Mouse (Mus musculus) CD4-positive, CD25-positive, alpha-beta regulatory T cell, adult 2 months (primary cell): Measurements from ENCODE around the gene Primpol.
"Not testable (repeated sequence)": the region's sequence is repeated elsewhere in the genome, so short reads cannot be mapped to it uniquely, and the experiment has no call there.

Experiments
- DNase-seq: peaks from one replicate; pipeline ENCODE4 v3.0.0-alpha.2; 2012; ENCODE audit warnings: low read depth, low spot score

Gene Primpol

DNA sequence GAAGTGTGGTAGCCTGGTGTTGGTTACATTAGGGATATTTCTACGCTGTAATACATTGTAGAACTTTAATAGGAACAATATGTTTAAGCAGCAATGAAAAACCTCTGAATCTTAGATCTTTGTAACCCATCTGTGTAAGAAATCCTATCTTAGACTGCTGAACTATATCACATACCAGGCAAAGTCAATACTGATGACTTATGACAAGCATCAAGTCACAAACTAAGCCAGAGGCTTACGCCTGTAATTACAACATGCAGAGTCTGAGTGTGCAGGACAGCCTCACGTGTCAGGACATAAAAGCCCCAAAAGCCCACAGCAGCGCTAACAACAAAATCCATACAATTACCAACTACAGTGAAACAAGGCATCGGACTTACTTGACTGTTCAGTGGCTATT is 13.4 kb downstream of the Primpol start:
- no peak for DNase-seq

DNA sequence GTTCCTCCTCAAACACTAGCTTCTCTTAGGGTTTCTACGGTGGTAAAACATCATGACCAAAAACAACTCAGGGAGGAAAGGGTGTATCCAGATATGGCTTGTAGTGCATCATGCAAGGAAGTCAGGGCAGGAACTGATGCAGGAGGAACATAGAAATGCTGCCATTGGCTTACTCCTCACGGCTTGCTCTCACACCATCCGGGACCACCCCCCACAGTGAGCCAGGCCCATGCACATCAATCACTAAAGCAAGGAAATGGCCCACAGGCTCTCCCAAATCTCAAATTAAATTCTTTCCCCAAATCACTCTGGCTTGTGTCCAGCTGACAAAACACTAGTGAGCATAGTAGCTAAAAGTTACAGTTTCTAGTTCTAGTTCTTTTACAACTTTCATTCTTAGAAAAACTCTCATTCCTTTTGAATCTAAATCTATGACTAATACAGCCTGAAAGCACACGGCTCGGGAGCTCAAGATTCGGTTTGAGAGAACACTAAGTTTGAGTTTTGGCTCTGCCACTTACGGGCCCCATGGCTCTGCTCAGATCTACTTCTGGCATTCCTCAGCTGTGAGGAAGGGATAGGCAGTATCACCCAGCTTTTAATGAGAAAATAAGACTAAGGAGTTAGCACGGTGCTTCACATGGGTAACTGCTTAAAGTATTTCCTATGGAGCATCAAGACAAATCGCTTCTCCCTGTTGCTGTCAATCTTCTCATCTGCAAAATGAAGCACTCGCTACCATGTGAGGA is 15.9 kb downstream of the Primpol start:
- no peak for DNase-seq

DNA sequence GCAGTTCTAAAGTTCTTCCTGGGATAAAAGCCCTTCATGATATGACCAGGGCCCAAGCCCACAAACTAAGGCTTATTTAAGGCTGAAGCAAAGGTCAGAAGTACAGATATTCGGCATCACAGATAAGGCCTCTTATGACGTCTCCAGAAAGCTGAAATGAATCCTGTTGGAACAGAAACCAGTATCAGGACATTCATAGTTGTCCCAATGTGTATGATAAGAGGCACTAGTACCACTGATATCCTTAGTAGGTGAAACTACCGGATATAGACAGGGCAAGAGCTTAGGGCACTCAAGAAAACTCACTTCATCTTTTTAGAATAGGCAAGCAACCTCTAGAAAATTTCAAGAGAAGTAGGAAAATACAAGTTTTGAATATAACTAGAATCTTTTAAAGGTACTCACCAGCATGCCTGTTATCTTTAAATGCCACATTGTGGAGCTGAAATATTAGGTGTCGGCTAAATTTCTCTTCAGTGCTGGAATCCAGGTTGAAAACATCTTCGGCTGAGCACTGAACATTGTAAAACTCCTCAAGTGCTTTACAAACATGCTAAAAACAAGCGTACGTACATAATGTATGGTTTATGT is 17.6 kb downstream of the Primpol start:
- no peak for DNase-seq

- no peak for DNase-seq
Measured at GRCm38 (mm10) chr8:46598753-46599152, 18.3 kb downstream of the Primpol start.

DNA sequence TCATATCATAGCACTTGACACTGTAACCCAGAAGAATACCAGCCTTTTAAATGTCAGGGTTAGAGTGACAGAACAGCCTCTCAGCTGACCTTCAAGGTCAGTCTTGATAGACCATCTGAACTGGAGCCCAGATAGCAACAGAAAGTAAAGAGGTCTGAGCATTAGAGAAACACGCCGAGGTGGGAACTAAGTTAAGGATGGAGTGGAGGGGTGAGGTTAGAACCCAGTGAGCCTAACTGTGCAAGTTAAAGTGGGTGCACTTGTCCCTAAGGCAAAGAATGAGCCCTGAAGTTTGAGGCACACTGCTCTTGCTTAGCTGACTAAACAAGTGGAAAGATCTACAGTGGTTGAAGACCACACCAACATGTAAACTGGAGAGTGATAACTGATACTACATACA is 18.9 kb downstream of the Primpol start:
- DNase-seq, result no peak

GRCm38 (mm10) chr8:46597411-46597810 is 19.6 kb downstream of the Primpol start:
- DNase-seq, result no peak

DNA sequence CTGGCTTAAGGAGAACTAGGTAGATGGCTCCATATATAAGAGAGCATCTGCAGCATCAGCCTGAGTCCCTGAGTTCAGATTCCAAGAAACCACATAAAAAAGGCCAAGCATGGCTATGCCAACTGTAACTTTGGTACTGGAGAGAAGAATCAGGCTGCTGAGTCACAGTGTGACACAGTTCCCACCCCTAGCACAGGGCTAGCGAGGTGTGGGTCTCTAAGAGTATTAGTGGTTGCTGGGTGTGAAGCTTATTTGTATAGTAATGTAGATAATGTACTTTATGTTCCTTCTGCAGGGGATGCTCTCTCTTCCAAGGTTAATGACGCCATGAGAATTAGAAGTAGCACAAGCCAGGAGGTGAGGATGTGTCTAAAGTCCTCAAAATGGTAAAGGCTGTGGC is 20.5 kb downstream of the Primpol start:
- no peak for DNase-seq

- DNase-seq, result no peak
Measured at GRCm38 (mm10) chr8:46595593-46595992, 21.4 kb downstream of the Primpol start.

DNA sequence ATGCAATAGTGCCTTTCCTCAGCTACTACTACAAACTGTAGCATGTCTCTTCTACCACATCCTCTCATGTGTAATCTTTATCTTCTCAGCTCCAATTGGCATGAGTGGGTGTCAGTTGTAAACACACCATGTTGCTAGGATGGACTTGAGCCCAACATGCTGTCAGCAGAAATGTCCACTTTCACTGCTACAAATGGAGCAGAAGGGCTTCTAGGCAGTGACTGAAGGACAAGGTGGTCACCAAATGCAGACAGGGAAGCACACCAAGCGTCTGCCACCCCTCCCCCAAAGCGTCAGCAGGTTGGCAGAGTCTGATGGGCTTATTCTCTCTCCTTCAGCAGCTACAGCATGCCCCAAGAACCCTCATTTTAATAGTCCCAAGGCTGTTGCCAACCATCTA is 23.2 kb downstream of the Primpol start:
- no peak for DNase-seq

DNA sequence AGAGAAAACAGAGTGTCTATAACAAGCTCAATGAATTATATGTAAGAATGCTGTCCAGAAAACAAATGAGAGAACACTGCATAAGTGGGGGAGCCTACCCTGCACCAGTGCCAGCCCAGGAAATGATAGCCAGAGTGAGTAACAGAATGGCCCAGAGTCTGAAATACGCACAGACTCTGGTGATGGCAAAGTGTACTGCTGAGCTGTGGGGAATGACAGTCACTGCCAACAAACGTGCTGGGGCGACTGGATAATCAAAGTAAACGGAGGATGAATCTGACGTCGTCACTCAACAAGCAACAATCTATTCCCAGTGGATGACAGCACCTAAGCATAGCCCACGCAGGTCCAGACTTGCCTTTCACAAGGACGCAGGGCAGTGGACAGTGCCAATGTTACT is 23.9 kb downstream of the Primpol start:
- no peak for DNase-seq

GRCm38 (mm10) chr8:46588663-46589062 is 28.3 kb downstream of the Primpol start:
- no peak for DNase-seq

DNA sequence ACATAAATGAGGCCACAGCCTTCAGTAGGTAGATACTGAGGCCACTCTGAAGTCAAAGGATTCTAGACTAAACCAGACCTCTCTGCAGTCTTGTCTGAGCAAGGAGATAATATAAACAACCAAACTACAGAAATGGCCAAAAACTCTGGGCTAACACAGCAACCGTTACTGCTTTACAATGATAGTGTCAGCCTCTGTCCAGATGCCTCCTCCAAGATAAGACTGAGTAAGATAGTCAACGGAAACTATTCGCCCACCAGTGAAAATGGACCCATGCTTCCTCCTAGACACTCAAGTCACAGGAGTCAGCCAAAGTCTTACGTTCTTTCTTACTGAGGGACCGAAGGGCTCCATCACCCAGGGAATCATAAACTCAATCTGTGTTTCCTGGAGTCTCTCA is 29.1 kb downstream of the Primpol start:
- DNase-seq, result no peak

DNA sequence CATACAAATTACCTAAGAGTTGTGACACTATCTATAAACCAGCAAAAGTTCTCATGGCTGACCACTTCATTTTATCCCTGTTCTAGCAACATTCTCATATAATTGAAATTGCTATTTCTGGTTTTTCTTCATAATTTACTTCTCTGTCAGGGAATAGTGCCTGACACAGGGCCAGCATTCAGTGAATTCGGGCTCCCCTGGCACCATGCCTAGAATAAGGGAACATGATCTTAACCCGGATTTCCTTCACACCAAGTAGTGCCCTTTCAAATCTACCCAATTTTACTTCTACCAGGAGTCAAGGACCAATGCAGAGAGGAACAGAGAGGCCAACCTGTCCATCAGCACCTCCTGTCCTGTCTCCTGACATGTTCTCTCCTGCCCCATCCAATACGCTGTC is 31.4 kb downstream of the Primpol start:
- DNase-seq, result no peak

- not testable (repeated sequence) for DNase-seq
Measured at GRCm38 (mm10) chr8:46584328-46584727, 32.7 kb downstream of the Primpol start.

- no peak for DNase-seq
Measured at GRCm38 (mm10) chr8:46578794-46579193, 38.2 kb downstream of the Primpol start.

DNA sequence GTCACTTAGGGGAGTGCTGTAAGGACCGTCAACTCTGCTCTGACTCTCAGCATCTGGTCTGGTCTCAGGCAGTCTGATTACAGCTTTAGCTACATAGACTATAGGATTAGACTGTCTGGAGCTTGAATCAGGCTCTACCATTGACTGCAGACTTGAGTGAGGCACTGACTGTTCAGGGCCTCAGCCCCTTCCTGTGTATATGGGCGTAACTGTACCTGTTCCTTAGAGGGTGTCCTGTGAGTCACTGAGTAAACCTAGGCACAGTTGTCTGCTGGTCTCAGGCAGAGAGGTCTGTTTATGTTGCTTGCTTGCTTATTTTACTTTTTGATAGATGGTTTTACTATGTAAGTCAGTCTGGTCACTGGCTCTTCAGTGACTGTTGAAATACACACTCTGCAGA is 43.0 kb downstream of the Primpol start:
- DNase-seq, result no peak

DNA sequence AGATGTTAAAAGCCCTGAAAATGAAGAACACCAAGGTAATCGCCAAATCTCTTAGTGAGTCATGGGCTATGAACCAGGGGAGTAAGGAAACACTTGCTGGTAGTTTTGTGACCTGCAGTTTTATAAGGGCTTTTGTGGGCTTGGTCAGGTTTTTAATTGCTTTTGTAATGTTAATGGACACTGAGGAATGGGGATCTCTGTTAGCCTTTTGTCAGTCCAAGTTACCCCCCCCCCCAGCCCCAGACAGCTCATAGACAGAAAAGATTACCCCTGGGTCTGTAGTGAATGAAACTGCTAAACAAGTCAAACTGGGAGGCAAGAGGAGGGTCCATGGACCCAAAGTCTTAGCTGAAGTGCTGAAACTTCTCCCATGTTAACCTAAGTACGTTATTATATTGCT is 43.6 kb downstream of the Primpol start:
- no peak for DNase-seq

DNA sequence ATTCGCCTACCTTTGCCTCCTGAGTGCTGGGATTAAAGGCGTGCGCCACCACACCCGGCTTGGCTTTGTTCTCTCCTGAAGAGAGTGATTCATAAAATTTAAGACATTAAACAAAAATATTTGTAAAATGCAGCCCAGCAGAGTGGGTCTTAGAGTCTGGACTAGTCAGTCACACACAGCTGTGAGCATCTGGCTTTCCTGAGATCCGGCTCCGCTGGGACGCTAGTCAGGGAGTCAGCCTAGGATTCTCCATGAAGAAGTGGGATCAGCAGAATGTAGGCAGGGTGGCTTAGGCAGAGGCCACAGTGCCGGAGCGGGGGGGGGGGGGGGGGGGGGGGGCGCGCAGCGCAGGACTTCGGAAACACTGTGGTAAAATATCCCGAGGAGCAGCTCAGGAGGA is 46.3 kb downstream of the Primpol start:
- no peak for DNase-seq

DNA sequence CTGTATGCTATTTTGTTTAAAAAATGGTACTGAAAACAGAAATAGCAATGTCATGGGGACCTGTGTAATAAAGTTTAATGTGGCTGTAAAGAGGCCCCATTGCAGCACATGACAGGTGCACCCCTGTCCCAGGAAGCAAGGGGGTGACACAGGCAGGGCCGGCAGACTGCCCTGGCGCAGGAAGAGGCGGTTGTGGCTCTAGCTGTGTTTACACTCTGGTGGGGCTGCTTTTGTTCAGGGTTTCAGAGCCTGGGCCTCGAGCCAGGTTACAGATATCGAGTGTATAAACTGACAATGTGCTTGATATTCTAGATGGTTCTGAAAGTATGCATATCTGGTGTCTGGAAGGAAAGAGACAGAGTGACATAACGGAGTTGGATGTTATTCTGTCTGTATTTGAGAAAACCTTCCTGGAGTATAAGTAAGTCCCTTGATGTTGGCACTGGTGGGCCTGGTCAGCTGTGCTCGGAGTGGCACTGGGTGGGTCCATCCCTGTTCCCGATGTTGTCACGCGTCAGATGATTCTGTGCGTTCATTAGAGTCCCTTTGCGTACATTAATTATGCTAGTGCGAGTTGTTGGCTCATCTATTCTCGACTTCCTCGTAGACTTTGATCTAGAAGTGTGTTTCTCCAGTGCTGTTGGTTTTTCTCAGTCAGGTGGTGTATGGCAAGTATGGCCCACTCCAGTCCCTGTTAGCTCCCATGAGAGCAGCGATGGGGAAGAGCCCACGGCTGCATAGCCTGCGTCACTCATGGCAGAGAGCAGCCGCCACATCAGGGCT is 47.2 kb downstream of the Primpol start:
- no peak for DNase-seq

DNA sequence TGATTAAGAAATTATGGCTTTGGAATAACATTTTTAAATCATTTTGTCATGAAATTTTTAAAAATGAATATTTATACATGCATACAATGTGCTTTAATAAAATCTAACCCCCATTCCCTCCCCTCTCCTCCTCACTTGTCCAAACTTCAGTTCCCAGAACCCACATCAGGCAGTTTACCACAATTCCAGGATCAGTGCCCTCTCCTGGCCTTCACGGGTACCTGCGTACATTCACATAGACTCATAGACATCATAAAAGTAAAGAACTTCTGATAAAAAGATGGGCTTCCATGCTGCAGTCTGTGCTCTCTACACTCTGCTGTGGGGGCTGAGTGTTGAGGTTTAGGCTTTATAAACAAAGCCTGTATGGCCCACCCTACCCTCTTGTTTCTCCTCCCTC is 48.1 kb downstream of the Primpol start:
- no peak for DNase-seq

DNA sequence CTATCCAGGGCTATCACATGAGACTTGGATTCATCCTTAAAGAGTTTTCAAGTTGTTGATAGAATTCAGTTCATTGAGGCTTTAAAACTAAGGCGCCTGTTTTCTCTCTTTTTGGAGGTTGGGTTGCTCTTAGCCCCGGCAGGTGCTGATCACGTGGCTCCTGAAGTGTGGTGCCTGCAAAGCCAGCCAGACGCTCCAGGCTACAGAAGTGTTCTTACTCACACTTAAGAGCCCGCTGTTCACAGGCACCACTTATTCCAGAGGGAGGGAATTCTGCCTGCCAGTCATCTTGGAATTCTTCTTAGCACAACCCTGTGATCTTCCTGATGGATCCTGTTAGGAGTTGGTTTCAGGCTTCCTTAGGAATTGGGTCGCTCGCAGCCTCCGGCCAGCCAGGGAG is 49.1 kb downstream of the Primpol start:
- no peak for DNase-seq

DNA sequence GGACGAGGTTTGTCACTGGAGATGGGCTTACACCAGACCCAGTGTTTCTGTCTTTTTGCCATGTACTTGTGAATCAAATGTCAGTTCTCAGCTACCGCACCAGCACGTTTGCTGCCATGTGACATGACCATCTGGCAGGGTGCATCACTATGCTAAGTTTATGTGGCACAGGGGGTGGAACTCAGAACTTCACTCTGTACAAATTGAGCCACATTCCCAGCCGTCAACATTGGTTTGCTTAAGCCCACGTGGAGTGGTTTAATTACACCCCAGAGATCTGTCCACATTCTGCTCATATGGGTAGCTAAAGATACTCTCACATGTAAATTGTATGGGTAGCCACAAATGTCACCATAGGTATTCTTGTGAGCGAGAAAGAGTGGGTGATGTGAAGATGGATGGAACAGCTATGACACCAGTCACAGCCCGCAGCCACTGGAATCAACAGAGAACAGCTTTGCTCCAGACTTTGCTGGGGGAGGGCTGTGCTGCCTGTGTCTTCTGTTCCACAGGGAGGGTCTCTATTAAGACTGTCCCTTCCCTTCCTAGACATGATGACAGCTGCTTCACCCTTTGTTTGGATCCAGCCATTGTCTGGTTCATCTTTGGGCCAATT is 50.0 kb downstream of the Primpol start:
- DNase-seq, result no peak
